Mouse (Mus musculus) gastrocnemius, postnatal 36 days (tissue): Measurements from ENCODE around the gene Egfem1. TPM values are rescaled to one million over a fixed set of nuclear protein-coding genes. Genes with fewer than 3 reads are reported as not detected.

ENCODE experiments used
- DNase-seq, 2 experiments: peaks; one replicate each; pipeline ENCODE4 v3.0.0; 2022
- intact Hi-C: fragments of 180-260 bp; cut with DNase I; formaldehyde crosslinking; loops from one replicate; pipeline ENCODE4 v1.15.1; 2025
- total RNA-seq, 2 experiments: library from RNA; stranded (reverse); gene quantifications; 2 replicates each; pipeline ENCODE4 v1.2.3; 2021

The Egfem1 gene
- total RNA-seq, 2 experiments from 2014 or later, result not detected

DNA sequence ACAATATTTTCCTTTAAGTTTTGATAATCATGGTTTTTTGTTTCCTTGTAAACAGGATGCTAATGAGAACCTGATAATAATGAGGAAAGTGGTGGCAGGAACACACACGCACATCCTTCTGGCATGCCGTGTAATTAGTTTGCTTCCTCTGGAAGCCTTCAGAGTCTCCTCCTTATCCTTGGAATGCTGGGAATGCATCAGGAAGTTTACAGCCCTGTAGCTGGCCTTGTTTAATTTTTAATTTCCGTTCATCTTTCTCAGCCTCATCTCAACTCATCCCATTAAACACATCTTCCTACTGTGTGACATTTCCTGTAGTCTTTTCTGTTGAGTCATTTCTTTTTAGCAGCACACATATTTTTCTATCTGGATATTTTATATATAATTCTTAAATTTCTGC is 161.8 kb downstream of the Egfem1 start:
- DNase-seq, result no peak
- intact Hi-C loops, result no loop called here

DNA sequence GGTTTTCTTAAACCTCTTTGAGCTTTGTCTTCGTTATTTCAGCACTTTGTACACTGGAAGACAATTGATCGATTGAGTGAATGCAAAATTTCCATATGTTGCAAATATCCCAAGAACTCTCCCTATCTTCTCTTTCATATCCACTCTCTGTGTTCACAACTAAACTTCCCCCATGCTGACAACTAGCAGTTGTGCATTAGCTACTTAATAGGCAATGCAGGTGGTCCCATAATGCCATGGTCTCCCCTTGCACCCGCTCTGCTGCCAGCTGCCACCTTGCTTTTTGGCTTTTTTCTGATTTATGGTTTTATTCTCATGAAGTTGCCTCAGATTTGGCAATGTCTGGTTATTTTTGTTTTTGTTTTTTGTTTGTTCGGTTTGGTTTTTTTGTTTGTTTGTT is 209.8 kb downstream of the Egfem1 start:
- DNase-seq, result no peak
- intact Hi-C loops, result no loop called here

DNA sequence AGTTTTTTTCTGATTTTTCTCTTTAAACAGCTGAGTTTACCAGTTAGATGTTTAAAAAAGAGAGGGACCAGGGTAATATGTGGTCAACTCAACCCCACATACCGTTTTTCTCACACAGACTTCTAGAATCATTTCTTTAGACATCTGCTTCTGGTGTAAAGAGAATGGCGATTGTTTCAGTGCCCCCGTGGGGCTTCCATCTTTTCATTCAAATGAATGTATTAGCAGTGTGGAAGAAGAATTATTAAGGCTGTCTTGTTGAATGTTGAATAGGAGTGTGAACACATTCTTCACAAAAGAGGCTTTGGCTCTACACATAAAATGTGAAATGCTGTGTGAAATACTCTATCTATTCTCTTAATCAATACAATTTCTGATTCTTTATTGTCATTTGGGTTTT is 210.4 kb downstream of the Egfem1 start:
- DNase-seq, result no peak
- intact Hi-C loops, result no loop called here

DNA sequence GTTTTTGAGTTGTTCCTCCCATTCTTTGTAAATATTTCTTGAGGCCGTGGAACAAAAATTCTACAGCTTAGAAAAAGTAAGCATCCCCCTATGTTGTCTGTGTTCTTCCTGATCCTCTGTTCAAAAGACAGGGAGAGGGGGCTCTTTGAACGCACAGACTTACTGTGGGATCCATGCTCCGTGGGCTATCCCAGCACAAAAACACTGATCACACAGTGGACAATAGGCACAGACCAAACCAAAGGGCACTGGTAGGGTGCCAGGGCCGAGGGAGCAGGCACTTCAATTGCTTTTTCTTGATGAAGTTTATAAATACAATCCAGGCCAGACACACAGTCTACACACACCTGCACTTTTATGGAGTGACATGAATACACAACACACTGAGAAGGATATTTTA is 211.4 kb downstream of the Egfem1 start:
- intact Hi-C loops, result no loop called here
- DNase-seq, result no peak

DNA sequence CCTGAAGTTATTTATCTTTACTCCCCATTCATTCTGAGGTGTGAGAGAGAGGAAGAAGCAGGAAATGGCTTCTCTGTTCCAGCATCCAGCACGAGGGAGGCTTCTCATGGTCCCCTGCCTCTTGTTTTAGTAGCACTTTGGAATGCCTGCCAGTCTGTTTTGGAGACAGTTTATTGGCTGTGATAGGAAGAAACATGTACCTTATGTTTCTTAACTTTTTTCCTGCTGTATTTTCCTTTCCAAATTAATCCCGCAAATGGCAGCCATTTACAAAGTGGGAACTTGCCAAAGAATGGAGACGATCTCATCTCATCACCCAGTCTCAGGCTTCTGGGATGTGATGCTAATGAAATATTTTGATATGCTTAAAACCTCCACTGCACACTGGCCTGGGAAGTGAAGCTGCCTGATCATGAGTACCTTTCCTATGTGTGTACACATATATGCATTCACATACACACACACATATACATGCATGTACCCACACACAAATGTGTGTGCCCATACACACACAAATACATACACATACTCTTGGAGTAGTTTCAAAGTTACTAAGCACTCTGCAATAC is 260.5 kb downstream of the Egfem1 start:
- intact Hi-C loops, result no loop called here

DNA sequence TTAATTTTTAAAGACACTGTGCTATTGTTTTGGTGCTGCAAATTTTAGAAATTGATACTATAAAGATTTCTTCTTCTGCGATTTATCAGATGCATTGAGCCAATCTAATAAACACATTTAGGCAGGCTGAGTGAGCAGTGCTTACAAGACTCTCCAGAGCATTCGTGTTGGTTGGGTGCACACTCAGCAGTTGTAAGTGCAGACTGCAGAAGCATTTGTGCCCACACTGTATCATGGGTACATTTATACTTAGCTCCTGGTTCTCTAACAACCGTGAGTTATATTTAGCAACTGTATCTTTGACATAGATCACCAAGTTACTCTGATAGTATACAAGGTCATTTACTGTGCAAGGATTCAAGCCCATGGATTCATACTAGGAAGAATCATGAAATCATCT is 264.0 kb downstream of the Egfem1 start:
- intact Hi-C loops, result no loop called here
- no peak for DNase-seq

More for the DNA sequence above, 260.5 kb downstream of the Egfem1 start:
- no peak for DNase-seq

DNA sequence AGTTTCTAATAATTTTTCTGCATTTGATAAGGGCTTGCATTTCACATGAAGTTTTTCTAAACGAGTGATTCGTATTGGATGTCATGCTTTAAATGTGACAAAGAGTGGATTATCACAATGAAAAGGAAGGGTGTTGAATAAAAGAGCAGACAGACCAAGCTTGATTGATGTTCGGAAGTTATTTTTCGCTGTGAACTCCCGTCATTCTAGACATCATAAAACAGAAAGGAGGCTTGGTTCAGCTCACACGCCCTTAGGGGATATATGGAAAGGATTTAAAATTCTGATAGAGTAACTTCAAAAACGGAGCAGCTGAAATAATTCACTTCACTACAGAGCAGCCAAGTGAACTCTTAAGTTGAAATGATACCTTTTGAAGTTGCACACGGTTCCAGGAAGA is 285.1 kb downstream of the Egfem1 start:
- intact Hi-C loops, result no loop called here
- no peak for DNase-seq

DNA sequence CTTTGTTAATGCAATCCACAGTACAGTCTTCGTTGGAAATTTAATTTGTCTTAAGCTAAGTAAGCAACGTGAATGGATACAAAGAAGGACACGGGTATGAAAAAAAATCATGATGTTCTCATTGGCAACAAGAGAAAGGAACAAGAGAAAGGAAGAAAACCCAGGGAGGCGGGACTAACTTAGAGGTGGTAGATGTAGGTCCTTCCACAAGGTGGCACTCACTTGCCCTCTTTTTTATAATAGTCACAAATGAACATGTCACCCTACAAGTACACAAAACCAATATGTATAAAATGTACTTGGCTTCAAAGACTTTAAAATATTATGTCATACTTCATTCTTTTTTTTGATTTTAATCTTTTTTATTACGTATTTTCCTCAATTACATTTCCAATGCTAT is 288.7 kb downstream of the Egfem1 start:
- intact Hi-C loops, result no loop called here
- DNase-seq, result no peak

DNA sequence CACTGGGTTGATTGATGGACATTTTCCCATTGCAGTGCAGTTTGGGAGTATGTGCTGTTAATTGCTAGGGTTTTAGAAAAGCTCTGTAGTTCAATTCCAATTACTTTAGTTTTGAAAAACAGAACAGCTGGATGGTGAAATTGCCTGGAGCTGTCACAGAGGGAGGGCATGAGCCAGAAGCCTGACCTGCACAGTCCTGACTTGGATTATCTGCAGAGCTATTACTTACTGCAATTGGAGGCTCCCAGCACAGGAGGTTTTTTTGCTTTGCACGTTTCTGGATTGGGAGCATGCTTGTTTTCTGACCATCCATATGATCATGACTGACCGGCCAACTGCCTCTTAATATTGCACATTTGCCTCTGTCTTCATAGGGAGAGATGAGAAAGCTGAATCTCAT is 299.4 kb downstream of the Egfem1 start:
- DNase-seq, result no peak
- intact Hi-C loops, result no loop called here

DNA sequence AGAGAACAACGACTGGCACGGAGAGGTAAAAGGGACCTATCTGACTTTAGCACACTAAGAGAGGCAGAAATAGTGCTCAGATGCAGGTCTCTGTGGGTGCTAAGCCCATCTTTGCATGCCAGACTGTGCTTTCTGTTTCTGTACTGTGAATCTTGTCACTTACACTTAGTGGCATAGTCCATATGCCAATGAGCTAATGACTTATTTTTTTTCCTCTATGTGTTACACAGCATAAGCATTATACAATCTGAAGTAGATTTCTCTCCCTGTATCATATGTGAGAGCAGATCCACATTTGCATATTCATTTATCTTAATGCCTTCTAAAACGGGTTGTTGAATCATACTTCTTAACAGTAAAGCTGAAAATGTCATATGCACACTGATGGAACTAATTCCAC is 317.2 kb downstream of the Egfem1 start:
- intact Hi-C loops, result no loop called here
- DNase-seq, result no peak

DNA sequence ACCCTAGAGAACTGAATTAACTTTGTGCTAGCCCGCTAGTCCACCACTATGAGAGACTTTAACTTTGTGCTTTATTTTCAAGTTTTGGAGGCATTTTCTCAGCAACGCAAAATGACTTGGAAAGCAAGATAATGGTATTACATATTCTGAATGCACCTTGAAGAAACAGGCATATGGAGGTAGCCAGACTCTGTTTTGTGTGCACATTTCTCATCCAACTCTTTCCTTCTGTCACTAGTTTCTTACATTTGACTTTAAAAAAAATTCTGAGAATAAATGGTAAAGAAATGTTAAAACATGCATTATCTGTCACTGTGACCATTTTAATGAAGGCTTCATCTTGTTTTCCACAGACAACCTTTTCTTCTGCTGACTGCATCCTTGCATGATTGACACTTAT is 339.8 kb downstream of the Egfem1 start:
- DNase-seq, result no peak
- intact Hi-C loops, result no loop called here

DNA sequence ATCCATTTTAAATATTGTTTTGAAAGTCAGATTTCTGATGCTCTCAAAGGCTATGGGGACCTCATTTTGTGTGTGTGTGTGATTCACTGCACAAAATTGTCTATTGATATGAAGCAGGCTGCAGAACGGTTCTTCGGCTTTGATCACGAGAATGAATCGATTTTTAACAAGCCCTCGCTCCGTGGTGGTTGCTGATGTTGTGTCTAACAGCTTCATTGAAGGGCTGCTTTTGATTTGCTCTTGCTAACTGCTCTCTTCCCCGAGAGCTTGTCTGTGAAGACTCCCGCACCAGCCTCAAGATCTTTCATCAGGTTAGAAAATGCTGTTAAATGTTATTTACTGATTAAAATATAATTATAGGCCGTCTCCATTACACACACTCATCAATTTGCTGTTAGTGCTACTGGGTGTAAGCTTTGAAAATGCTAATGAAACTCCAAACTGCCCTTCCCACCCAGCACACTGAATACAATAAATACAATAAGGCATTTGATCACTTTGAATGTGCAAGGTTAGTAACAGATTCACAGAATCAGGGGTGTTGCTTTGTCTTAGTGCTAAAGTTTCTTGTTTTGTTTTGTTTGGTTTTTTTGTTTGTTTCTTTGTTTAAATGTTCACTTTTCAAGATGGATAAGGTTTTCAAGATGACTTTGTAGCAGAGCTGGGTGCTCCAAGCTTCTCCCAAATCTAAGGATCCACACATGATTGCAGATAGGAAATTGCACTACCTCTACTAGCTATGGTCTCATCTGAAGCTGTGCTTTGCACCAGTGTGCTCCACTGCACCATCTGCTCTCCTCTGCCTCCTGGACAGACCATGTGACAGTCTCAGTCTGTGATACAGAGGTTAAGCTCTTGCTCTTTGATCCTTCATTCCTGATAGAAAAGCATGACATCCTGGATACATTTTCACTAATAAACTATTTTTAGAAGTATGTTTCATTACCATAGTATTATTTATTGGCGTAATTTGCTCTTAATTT is 350.6 kb downstream of the Egfem1 start:
- DNase-seq, result no peak

DNA sequence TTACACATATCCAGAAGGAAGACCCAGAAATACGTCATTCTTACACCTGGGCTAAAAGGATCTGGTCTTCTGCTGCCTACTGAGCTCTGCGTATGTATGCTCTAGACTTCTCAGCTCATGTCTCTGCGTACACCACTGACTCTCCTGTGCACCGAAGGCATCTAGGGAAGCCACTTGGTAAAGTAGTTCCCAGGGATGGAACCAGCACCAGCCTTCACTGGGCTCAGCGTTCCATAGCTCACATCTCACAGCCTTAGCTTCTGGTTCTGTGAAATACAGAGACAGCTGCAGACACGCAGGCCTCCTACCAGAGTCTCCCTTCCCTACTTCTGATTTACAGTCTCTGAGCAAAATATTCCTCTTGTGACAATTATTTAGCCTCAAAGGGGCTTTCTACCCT is 361.2 kb downstream of the Egfem1 start:
- intact Hi-C loops, result no loop called here
- DNase-seq, result no peak

More for the DNA sequence above, 350.6 kb downstream of the Egfem1 start:
- intact Hi-C loops, result no loop called here

DNA sequence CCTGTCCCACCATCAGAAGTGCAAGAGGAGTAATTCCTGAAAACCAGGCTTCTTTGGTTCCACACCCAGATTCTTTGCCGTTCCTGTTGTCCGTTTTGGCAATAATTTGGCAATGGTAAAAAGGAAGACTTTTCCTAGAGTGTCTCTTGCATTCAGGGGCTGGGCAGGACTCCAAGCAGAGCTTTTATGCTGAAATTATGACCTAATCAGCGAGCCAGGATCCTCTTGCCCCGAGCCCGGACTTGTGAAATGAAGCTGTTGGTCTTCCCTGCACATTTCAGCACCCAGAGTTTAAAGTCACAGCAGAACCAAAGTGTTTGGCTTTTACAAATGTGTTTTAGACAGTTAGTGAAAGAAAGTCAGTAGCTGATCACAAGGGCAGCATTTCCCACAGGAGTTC is 362.8 kb downstream of the Egfem1 start:
- DNase-seq, result peak; percentile 10 to 14
- intact Hi-C loops, result no loop called here

DNA sequence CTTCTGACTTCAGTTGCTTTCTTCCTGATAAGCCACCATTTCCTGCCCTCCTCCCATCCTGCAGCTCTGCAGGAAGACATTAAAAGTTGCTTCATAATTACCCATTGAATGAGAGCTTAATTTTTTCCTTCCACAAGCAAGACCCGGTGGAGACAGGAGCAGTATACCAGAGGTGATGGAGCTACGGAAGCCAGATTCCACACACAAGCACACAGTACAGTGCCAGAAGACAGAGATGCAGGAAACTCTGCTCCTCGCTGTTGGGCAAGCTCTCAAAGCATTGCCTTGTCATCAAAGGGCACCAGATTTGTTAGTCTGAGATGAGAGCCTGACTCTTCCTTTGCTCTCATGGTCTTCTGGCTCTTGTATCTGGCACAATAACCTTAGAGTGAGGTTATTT is 364.3 kb downstream of the Egfem1 start:
- intact Hi-C loops, result no loop called here
- no peak for DNase-seq

DNA sequence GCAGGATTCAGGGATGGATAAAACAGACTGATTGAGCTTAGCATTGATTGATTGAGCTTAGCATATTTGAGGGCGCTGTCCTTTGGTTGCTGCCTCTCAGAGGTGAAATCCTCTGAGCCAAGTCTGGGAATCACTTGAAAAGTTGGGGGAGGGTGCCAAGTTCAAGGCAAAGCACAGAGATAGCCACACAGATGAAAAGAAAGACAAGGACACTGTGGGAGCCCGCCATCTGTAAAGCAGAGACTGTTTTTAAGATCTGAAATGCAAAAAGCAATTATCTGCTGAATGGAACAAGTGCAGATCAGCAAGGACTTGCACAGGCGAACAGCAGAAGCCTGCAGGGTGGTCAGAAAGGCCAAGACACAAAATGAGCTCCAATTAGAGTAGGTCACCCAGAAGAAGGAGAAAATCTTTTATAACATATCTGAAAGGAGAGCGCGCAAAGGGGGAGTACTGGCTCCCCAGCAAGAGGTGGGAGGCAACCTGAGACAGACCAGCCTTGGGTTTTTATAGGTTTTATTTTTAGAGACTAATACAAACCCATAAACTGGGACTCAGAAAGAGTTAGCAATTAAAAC is 367.1 kb downstream of the Egfem1 start:
- intact Hi-C loops, result no loop called here
- no peak for DNase-seq

DNA sequence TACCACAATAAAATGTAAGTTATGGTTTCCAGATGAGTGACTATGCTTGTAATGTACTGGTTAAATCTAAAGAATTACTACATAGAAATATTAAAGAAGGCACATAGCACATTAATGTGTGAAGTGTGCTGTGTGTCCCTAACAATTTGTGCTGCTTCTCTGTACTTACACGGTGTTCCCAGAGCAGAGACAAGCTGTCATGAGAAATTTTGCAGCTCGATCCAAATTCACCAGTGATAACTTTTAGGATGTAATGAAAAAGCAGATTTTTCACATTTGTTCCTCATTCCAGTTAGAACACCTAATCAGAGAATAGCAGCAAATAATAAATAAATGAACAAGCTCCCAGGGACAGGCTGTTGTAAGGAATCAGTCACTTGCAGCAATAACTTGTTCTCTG is 416.4 kb downstream of the Egfem1 start:
- intact Hi-C loops, result no loop called here
- DNase-seq, result no peak

DNA sequence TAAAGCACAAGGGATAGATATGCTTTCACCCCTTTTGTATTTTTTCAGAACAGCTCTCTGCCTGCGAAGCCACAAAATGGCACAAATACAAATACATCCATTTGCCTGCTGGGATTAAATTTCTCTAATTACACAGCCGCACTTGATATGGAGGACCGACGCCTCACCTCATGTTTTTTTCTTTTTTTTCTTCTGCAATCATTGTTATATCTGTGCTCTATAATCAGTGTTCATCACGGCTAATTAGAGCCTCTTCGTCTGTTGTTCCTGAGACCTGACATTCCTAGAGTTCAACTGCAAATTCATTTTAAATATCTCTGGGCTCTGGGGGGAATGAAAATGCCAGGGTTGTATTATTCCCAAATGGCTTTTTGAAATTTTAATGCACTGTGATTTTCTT is 417.4 kb downstream of the Egfem1 start:
- DNase-seq, result no peak
- intact Hi-C loops, result no loop called here

DNA sequence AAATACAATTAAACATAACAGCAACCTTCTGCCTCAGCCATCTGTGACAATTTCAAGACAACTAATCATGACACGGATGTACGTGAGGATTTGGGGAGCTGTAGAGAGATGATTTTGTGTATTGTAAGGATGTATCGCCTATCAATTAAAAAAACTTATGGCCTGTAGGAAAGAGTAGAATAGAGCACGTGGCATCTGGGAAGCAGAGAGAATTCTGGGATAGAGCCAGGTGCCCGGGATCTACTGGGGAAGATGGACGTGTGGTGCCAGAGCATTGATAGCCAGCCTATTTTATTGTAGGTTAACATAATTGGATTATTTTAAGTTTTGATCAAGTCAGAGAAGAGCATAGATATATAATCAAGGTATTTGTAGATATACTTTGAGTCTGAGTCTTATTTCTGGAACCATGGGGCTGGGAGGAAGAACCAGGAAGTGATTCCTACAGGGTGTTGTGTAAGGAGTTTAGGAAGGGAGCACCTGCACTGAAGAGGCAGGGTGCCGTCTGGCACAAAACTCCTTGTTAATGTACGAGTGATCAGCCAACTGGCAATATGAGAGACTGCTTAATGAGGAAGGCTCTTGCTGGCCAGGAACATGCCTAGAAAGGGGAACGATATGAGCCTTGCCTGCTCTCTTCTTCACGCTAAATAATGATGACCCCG is 443.6 kb downstream of the Egfem1 start:
- intact Hi-C loops, result no loop called here
- no peak for DNase-seq

DNA sequence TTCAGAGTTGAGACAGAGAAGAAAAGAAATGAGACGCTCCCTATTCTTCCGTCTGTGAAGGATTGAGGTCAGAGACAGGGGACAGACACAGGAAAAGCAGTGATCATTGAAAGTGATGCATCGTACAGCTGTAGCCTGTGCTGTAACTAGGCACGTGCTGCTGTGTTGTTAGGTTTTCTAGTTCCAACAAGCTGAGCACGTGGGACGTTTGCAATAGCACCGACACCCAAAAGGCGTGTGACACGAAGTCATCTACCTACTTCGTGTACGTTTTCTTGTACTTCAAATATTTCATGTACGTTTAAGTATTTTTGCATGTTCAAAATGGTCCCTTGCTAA is 444.1 kb downstream of the Egfem1 start:
- DNase-seq, result no peak
- intact Hi-C loops, result no loop called here

DNA sequence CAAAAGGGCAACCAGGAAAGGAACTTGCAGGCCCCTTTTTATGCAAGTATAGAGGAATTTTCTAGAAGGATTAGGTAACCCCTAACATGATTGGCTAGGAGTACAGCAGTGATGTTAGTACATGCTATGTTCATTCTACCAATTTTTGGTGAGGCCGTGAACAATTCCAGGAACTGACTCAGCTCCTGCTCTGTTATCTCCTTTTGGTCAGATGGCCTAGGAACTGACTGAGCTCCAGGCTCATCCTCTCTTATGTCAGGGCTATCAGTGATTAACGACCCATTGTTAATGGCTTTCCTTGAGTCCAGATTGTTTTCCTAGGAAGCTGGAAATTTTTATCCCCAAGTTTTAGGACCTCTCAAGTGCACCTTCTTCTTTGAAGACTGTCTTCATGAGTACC is 457.4 kb downstream of the Egfem1 start:
- intact Hi-C loops, result no loop called here
- no peak for DNase-seq
